Mouse (Mus musculus): ENCODE measurements at regions not wholly inside any gene's neighbourhood (a gene's known extent, or its start where the extent isn't known, plus 50 kb on each side); places are given as distances from the start of the nearest gene placed in this dataset.

DNA sequence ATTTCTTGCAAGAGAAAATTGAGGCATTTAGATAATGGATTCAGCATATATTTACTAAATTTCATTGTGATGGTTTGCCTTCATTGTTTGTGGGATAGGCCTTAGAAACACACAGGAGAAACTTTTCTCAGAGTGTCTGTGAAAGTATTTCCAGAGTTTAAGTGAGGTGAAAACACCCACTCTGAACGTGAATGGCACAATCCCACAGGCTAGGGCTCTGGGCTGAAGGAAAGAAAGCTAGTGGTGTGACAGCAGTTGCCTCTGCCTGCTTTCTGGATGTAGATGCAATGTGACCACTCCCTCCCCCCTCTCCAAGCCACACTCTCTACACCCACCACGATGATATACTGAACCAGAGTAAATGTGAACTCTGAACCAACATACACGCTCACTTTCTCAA lies 672.4 kb upstream of the Tbl1xr1 start:
- DNase-seq: no peak

GRCm38 (mm10) chr3:21407077-21407476 lies 669.4 kb upstream of the Tbl1xr1 start:
- no peak for DNase-seq

DNA sequence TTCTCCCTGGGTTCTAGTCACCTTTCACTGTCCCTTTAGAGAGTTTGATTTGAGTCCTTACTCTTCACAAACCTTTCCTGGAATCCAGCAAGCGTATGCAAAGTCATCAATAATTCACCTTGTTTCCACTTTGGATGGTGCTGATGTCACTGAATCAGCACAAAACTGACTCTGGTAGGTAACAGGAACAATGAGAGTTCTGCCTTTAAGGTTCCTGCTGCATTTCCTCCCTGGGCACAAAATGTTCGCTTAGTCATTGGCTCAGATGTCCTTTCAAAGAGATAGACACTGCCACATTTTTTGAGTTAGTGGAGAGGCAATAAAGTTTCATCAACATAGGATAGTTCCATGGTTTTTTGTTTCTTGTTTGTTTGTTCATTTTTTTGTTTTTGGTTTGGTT lies 664.4 kb upstream of the Tbl1xr1 start:
- DNase-seq: no peak

- no peak for DNase-seq
Measured at GRCm38 (mm10) chr3:21423139-21423538, 653.3 kb upstream of the Tbl1xr1 start.

GRCm38 (mm10) chr3:21426538-21426937 lies 649.9 kb upstream of the Tbl1xr1 start:
- no peak for DNase-seq

- no peak for DNase-seq
Measured at GRCm38 (mm10) chr3:21427408-21428031, 648.9 kb upstream of the Tbl1xr1 start.

DNA sequence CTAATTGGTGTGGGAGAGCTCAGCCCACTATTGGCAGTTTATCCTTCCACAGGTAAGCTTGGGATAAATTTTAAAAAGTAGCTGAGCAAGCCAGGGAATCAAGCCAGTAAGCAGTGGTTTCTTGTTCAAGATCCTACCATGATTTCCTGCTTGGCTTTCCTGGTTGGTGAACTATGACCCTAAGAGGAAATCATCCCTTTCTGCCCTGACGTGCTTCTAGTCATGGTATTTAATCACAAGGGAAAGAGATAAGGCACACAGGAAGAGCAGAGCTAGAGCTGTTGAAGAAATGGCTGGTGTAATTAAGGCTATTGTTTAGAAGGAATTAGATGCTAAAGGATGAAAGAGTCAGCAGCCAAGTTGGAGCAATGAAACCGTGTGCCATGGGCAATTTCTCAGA lies 648.3 kb upstream of the Tbl1xr1 start:
- DNase-seq: no peak

GRCm38 (mm10) chr3:21464245-21464644 lies 612.2 kb upstream of the Tbl1xr1 start:
- no peak for DNase-seq

- DNase-seq: no peak
Measured at GRCm38 (mm10) chr3:21466113-21466645, 610.3 kb upstream of the Tbl1xr1 start.

GRCm38 (mm10) chr3:21477366-21477765 lies 599.1 kb upstream of the Tbl1xr1 start:
- no peak for DNase-seq

GRCm38 (mm10) chr3:21479021-21479795 lies 597.2 kb upstream of the Tbl1xr1 start:
- DNase-seq: no peak

DNA sequence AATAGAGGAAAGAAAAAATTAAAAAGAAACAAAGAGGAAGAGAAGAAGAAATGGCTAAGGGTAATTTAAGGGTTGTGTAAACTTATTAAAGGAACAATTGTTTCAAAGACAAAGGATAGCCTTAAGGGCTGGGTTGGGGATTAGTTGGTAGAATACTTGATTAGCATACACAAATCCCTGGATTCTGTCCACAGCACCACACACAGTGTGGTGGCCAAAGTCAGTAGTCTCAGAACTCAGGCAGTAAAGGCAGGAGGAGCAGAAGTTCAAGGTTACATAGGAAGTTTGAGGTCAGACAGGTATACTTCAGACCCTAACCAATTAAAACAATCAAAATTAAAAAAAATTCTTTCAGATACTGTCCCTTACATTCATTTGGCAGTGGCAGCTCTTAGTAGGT lies 596.6 kb upstream of the Tbl1xr1 start:
- no peak for DNase-seq

DNA sequence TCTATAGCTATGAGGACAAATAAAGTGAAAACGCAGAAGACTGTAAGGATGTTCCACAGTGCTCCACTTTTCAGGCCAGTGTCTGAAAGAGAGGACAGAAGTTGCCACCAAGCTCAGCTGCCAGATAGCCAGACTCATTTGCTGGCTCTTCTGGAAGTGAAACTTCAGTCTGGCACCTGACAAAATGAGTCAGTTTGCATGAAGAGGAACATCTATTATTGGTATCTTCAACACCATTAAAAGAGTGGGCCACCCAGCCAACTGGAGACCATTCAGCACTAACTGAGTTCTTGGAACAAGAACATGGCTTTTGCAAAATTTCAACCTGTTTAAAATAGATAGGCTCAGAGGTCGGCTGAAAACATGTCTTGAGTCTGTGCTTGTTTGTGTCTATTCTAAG lies 592.4 kb upstream of the Tbl1xr1 start:
- DNase-seq: no peak

DNA sequence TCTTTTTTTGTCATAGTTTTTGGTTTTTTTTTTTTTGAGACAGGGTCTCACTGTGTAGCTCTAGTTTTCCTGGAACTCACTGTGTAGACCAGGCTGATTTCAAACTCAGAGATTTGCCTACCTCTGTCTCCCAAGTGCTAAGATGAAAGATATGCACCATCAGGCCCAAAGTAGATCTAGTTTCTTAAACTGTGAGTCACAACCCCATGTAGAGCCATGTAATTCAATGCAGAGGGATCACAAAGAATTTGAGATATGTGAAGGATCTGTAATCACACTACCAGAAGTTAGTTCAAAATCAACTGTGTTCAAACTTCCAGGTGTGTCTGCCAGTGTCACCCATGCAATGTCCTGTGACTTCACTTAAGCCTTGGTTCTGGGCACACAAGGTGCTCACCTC lies 591.0 kb upstream of the Tbl1xr1 start:
- no peak for DNase-seq

- no peak for DNase-seq
Measured at GRCm38 (mm10) chr3:21489547-21489946, 586.9 kb upstream of the Tbl1xr1 start.

DNA sequence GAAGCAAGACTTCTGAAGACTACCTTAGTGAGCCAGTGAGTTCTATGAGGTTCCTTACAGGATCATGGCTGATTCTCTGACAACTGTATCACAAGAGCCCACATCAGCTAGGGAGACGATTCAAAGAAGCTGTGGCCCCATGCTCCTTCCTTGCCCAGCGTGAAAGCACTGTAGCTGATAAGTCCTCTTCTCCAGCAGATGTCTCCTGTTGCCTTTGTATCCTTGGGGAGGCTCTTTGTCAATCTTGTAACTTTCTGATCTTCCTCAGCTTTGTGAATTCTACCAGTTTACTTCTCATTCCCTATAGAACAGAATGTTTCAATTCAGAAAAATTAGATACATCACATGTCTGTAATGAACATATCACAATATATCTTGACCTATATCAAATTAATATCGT lies 584.0 kb upstream of the Tbl1xr1 start:
- DNase-seq: no peak

- no peak for DNase-seq
Measured at GRCm38 (mm10) chr3:21493384-21493783, 583.1 kb upstream of the Tbl1xr1 start.

DNA sequence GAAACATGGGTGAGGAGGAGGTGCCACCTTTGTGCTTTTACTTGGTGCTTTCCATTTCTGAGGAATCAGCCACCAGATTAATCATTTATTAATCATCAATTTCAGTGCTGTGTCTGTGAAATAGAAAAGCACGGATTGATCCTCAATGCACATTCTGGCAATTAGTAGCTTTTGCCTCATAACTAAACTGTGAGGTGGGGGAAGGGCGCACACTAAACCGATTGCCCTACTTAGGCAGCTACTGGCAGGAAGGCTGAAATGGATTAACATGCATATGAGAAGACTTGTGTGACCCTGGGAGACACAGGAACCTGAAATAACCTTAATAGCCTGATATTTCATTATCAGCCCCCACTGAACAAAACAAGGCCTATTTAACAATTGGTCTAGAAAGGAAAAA lies 581.5 kb upstream of the Tbl1xr1 start:
- no peak for DNase-seq

DNA sequence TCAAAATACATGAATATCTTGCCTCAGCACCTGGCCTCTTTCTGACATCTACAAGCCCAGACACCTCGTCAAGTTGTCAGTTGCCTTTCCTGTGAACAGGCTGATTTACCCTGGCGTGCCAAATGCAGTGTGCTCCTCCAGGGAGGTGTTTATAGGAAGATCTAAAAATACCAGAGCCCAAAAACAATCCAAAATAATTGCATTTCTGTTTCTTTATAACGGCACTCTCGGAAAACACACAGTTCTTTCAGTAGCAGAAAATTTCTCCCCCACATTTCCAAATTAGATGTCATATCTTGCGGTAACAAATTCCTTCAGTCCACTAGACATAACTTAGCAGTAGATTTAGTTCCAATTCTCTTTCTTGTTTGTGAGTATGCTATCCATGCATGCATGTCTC lies 580.8 kb upstream of the Tbl1xr1 start:
- DNase-seq: no peak

- no peak for DNase-seq
Measured at GRCm38 (mm10) chr3:21496166-21496565, 580.3 kb upstream of the Tbl1xr1 start.

- DNase-seq: no peak
Measured at GRCm38 (mm10) chr3:21497011-21497410, 579.4 kb upstream of the Tbl1xr1 start.

DNA sequence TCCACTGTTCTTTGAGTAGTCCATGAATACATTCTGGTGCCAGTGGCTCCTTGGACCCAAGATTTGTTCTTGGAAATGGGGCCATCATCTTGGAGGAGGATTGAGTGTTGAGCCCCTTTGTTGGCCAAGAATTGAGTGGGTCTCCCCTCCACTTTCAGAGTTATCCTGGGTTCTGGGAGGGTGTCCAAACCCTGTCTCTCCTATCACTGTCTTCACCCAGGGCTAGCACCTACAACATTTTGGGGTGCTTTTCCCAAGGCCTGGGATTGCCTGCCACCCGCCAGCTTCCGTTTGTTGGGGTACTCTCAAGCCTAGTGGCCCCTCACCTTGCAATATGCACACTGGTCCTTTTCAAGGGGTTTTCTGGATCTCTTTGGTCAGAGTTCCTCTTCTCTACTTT lies 568.8 kb upstream of the Tbl1xr1 start:
- DNase-seq: no peak

DNA sequence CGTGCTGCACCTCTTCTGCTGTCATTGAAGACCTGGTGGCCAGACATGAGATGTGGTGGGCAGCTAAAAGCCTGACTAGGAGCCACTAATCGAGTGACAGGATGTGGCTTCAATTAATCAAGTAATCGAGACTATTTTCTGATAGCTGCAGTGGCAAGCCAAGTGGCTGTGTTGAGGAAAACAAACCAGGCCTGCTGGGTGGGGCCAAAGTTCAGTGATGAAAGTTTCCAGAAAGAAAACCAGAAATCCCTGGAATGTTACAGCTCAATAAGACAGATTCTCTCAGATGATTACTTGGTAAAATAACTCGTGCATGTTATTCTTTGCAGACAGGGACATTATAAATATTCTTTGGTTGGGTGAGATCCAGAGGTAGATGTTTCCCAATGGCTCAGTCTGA lies 564.4 kb upstream of the Tbl1xr1 start:
- no peak for DNase-seq

DNA sequence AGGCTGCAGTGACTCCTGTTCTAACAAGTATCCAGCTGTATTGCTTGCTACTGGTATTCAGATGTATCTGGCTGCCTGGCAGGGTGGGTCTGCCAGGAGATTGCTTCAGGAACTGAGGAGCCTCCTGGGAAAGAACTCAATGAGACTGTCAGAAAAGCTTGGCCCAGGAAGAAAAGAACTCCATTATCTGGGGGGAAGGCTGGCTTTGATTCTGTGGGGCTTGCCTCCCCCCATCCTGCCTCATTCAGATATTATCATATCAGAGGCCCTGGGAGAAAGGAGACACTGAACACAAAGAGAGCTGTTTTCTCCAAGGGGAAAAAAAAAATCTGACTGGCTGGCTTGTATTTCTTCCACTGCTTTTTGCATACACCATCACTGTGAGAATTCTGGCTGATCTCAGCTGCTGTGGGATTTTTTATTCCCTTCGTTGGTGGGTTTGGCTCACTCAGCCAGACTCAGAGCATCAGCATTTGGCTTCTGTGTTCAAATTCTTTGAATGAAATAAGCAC lies 552.0 kb upstream of the Tbl1xr1 start:
- DNase-seq: no peak

All from cerebellum, adult 11 months (tissue).